Comparison of ENCODE assay signal across 26 mouse cellular contexts in the genomic region with DNA sequence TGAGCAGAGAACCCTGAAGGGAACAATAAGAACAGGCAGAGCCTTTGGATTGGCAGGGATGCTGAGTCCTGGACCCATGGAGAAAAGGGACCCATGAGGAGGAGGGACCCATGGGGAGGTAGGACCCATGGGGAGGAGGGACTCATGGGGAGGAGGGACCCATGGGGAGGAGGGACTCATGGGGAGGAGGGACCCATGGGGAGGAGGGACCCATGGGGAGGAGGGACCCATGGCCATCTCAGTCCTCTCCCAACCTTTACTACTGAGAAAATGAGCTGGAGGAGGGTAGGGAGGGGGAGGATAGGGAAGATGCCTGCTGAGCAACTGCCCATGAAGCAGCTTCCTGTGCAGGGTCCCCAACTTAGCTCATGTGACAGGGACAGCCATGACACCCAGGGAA. TPM values are rescaled to one million over a fixed set of nuclear protein-coding genes. Genes with fewer than 3 reads are reported as not detected.
DNase-seq lines count a peak whose midpoint lies in the region; ATAC-seq lines count a peak whose summit lies in the region.
"Had no signal": no experiment of that assay in that cellular context is flagged by ENCODE, and none has a peak within 500 bp of the region (broad histone marks: within the 10 kb centered on the region; RNA-seq: fewer than 3 reads in every experiment).

No protein-coding gene starts in this region.

- peak; percentile 31; the same call in 1 of the 2 replicates for ATAC-seq in kidney, embryonic 15.5 days (replicated peaks; ENCODE audit: low FRiP score)
- no peak for ATAC-seq in kidney, embryonic 16.5 days (ENCODE audit: low FRiP score, low TSS enrichment)
- no peak for ATAC-seq in megakaryocyte-erythroid progenitor cell, adult 5-6 weeks (replicated peaks; ENCODE audit: low FRiP score, low TSS enrichment, poor library complexity, severe bottlenecking)
- ATAC-seq: forebrain, embryonic 14.5 days; hindbrain, postnatal 0 days had no signal

- H3K4me3 ChIP-seq in kidney, embryonic 15.5 days (replicated peaks), result no peak overlapping the region
- H3K4me3 ChIP-seq in kidney, embryonic 16.5 days (ENCODE audit: low read length), result no peak overlapping the region
- H3K4me3 ChIP-seq: embryonic facial prominence, embryonic 15.5 days; erythroblast, embryonic 14.5 days; forebrain, embryonic 10.5 days; heart, embryonic 10.5 days; heart, embryonic 15.5 days; hindbrain, embryonic 13.5 days had no signal

- H3K4me1 ChIP-seq in kidney, embryonic 15.5 days, result peaks cover 10% of the 10 kb centered on the region
- no peaks in the 10 kb centered on the region; the same call in 1 of the 2 replicates for H3K4me1 ChIP-seq in kidney, embryonic 16.5 days (ENCODE audit: insufficient read depth, low read length)
- H3K4me1 ChIP-seq: embryonic facial prominence, embryonic 15.5 days; heart, embryonic 10.5 days; heart, embryonic 15.5 days had no signal

- no peaks in the 10 kb centered on the region for H3K27me3 ChIP-seq in kidney, embryonic 15.5 days
- H3K27me3 ChIP-seq in kidney, embryonic 16.5 days (ENCODE audit: insufficient read depth, low read length), result no peaks in the 10 kb centered on the region
- H3K27me3 ChIP-seq: embryonic facial prominence, embryonic 15.5 days; hindbrain, embryonic 13.5 days had no signal

- no peaks in the 10 kb centered on the region for H3K36me3 ChIP-seq in kidney, embryonic 15.5 days
- H3K36me3 ChIP-seq in kidney, embryonic 16.5 days (ENCODE audit: insufficient read depth, low read length), result no peaks in the 10 kb centered on the region
- H3K36me3 ChIP-seq: embryonic facial prominence, embryonic 15.5 days; heart, embryonic 10.5 days; heart, embryonic 15.5 days had no signal

- no peak overlapping the region for H3K4me2 ChIP-seq in kidney, embryonic 15.5 days
- no peak overlapping the region for H3K4me2 ChIP-seq in kidney, embryonic 16.5 days (replicated peaks; ENCODE audit: low read depth, low read length)
- H3K4me2 ChIP-seq: embryonic facial prominence, embryonic 15.5 days; heart, embryonic 15.5 days; hindbrain, embryonic 13.5 days had no signal

- H3K27ac ChIP-seq in kidney, embryonic 15.5 days, result no peak overlapping the region
- H3K27ac ChIP-seq in kidney, embryonic 16.5 days (ENCODE audit: low read length), result no peak overlapping the region
- H3K27ac ChIP-seq: embryonic facial prominence, embryonic 15.5 days; forebrain, embryonic 10.5 days; heart, embryonic 10.5 days; heart, embryonic 15.5 days; hindbrain, embryonic 13.5 days; hindbrain, postnatal 0 days had no signal

- no peak overlapping the region for H3K9ac ChIP-seq in kidney, embryonic 15.5 days
- no peak overlapping the region for H3K9ac ChIP-seq in kidney, embryonic 16.5 days (replicated peaks; ENCODE audit: low read length)
- H3K9ac ChIP-seq: embryonic facial prominence, embryonic 15.5 days; heart, embryonic 15.5 days; hindbrain, embryonic 13.5 days had no signal

- intact Hi-C loops in gastrocnemius, postnatal 14 days (cut with DNase I; ENCODE audit: low total_unique reads), result no loop called here

- peak; percentile 69 for DNase-seq in MN1 (ENCODE audit: low spot score)
- peak; percentile 33 for DNase-seq in c-Kit-positive CD71-positive TER-119-positive erythroid progenitor cells, embryonic 14.5 days (ENCODE audit: low spot score)
- DNase-seq in adrenal gland, postnatal 36 days, result no peak
- DNase-seq in gastrocnemius, postnatal 14 days, result no peak
- DNase-seq: adrenal gland, adult 2 months; cerebellum, adult 18-20 months; cerebellum, adult 9-11 months; embryo, embryonic 11 days; heart, adult 18-20 months; heart, postnatal 14 days; kidney, adult 18-20 months had no signal

- H3K9me3 ChIP-seq in kidney, embryonic 15.5 days (replicated peaks), result no peaks in the 10 kb centered on the region
- H3K9me3 ChIP-seq in kidney, embryonic 16.5 days (ENCODE audit: low read length), result no peaks in the 10 kb centered on the region
- H3K9me3 ChIP-seq: embryonic facial prominence, embryonic 15.5 days; forebrain, embryonic 10.5 days; heart, embryonic 10.5 days; heart, embryonic 15.5 days; hindbrain, embryonic 13.5 days had no signal

RNA-seq across cellular contexts. Expression of a gene that starts 20.3 kb away (rescaled TPM):
- polyA plus RNA-seq in kidney, embryonic 15.5 days (2015; fragmentation: Nextera tagmentation; extraction: Ambion mirVana), result 25.4 and 25.6 TPM in 2 replicates
- polyA plus RNA-seq in kidney, embryonic 16.5 days (2015; fragmentation: Nextera tagmentation; extraction: Ambion mirVana), result 28.7 and 31.7 TPM in 2 replicates
- total RNA-seq in megakaryocyte-erythroid progenitor cell, adult 5-6 weeks (2014; fragmentation: Nextera tagmentation), result 15.0 and 21.8 TPM in 2 replicates
- 4.6 and 5.1 TPM in 2 replicates for total RNA-seq in megakaryocyte-erythroid progenitor cell, adult 5-6 weeks (2017)
- 10 to 100 TPM; 12.3 to 16.7 TPM for total RNA-seq in adrenal gland, postnatal 36 days (2021)
- 1 to 10 TPM; 5.6 to 7.1 TPM for total RNA-seq in gastrocnemius, postnatal 14 days (2021)
- polyA plus RNA-seq: C2C12 had no signal

RNA-seq across cellular contexts. Expression of a gene that starts 34.4 kb away (rescaled TPM):
- polyA plus RNA-seq in kidney, embryonic 15.5 days (2015; fragmentation: Nextera tagmentation; extraction: Ambion mirVana), result 0.04 TPM in 1 of 2 replicates, not detected in the other
- polyA plus RNA-seq in kidney, embryonic 16.5 days (2015; fragmentation: Nextera tagmentation; extraction: Ambion mirVana), result 0.03 and 0.07 TPM in 2 replicates
- not detected in 2 replicates for total RNA-seq in megakaryocyte-erythroid progenitor cell, adult 5-6 weeks (2014; fragmentation: Nextera tagmentation)
- not detected in 2 replicates for total RNA-seq in megakaryocyte-erythroid progenitor cell, adult 5-6 weeks (2017)
- total RNA-seq in adrenal gland, postnatal 36 days (2021), result 1 to 10 TPM; 2.7 to 3.0 TPM
- total RNA-seq in gastrocnemius, postnatal 14 days (2021), result under 1 TPM; 0.07 to 0.62 TPM
- total RNA-seq: common myeloid progenitor, adult 5-6 weeks had no signal
- polyA plus RNA-seq: C2C12; embryonic facial prominence, embryonic 11.5 days; heart, embryonic 10.5 days had no signal

RNA-seq across cellular contexts. Expression of a gene that starts 49.9 kb away (rescaled TPM):
- polyA plus RNA-seq in kidney, embryonic 15.5 days (2015; fragmentation: Nextera tagmentation; extraction: Ambion mirVana), result 9.1 and 9.5 TPM in 2 replicates
- 9.9 and 10.6 TPM in 2 replicates for polyA plus RNA-seq in kidney, embryonic 16.5 days (2015; fragmentation: Nextera tagmentation; extraction: Ambion mirVana)
- total RNA-seq in megakaryocyte-erythroid progenitor cell, adult 5-6 weeks (2014; fragmentation: Nextera tagmentation), result 0.42 TPM in 1 of 2 replicates, not detected in the other
- total RNA-seq in megakaryocyte-erythroid progenitor cell, adult 5-6 weeks (2017), result not detected in 2 replicates
- 1 to 10 TPM; 5.9 to 9.8 TPM for total RNA-seq in adrenal gland, postnatal 36 days (2021)
- 1 to 10 TPM; 9.6 to 9.7 TPM for total RNA-seq in gastrocnemius, postnatal 14 days (2021)
- total RNA-seq: common myeloid progenitor, adult 5-6 weeks; hematopoietic stem cell, adult 5-6 weeks had no signal

Comparison
In these comparisons a context has a peak if more than half of its experiments do, and no peak if none do; other contexts are left out.
1. DNase-seq: peak in MN1 (single experiment) and c-Kit-positive CD71-positive TER-119-positive erythroid progenitor cells, embryonic 14.5 days (single experiment); none in adrenal gland, postnatal 36 days (0 of 2) and gastrocnemius, postnatal 14 days (single experiment).
2. RNA of a gene that starts 49.9 kb away (total RNA-seq): 5.9 to 9.8 TPM in adrenal gland, postnatal 36 days and 9.6 to 9.7 TPM in gastrocnemius, postnatal 14 days; 0.42 TPM in megakaryocyte-erythroid progenitor cell, adult 5-6 weeks; every median in the first group is over 4 times any median in the second.